In the genomic region with DNA sequence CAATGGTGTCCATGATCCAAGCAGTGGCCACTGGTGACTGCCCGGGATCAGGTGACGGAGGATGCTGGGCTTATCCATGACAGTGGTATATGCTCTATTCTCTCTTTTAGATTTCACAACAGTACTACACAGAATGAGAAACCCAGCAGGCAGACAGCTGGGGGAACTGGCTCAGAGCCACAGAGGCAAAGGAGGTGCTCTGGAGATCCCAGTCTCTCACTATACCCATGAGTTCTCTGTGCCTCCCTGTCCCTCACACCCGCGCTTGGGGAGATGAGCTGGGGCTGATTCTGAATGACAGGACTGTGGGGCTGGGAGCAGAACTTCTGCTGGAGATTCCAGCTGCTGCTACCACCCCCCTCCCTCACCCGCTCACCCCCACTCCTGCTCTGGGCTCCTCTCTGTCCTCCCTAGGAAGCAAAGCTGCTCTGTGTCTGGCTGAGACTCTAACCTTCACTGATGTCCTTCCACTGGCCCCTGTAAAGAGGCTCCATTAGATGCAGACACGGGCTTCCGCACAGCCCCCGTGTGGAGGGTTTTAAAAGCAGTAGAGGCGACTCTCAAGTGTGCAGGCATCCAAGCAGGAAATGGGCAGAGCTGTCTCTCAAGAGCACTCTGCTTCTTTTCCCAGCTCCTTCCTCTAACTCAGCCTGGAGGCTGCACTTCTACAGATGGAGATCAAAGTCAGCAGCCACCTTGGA, we compare ENCODE assay signal across 10 mouse cellular contexts.
DNase-seq lines count a peak whose midpoint lies in the region; ATAC-seq and TF ChIP-seq lines count a peak whose summit lies in the region.
"Had no signal": no experiment of that assay in that cellular context is flagged by ENCODE, and none has a peak within 500 bp of the region (broad histone marks: within the 10 kb centered on the region; RNA-seq: fewer than 3 reads in every experiment).

No protein-coding gene starts in this region.

- DNase-seq in heart, adult 18-20 months = peak; percentile 16 to 33
- no peak for DNase-seq in heart, postnatal 25 days (ENCODE audit: low spot score)
- DNase-seq in embryo, embryonic 11.5 days (ENCODE audit: low read depth, low spot score) = peak; percentile 20
- DNase-seq in heart, postnatal 36 days = peak; percentile 13 to 14
- no peak for DNase-seq in stomach, postnatal 0 days (ENCODE audit: low spot score)
- no peak for DNase-seq in MN1 (ENCODE audit: low spot score)
- DNase-seq in spleen, postnatal 36 days (ENCODE audit: low spot score in 2 of 2) = no peak

- H3K9ac ChIP-seq in lung, embryonic 15.5 days = no peak overlapping the region
- no peak overlapping the region for H3K9ac ChIP-seq in stomach, postnatal 0 days (ENCODE audit: low read length)

- peak overlapping the region; percentile 52 for H3K27ac ChIP-seq in lung, embryonic 15.5 days
- H3K27ac ChIP-seq in stomach, postnatal 0 days (replicated peaks) = no peak overlapping the region
- H3K27ac ChIP-seq: macrophage had no signal

- TF ChIP-seq EP300 in stomach, postnatal 0 days (optimal IDR thresholded peaks at IDR 0.05) = no peak

- no peaks in the 10 kb centered on the region for H3K36me3 ChIP-seq in lung, embryonic 15.5 days
- H3K36me3 ChIP-seq in stomach, postnatal 0 days (ENCODE audit: control insufficient read depth, insufficient read depth, low read length) = no peaks in the 10 kb centered on the region

- intact Hi-C loops in heart, postnatal 25 days (cut with DNase I) = no loop called here
- intact Hi-C loops in heart, postnatal 36 days (cut with DNase I) = no loop called here

- H3K27me3 ChIP-seq in lung, embryonic 15.5 days = no peaks in the 10 kb centered on the region
- H3K27me3 ChIP-seq in stomach, postnatal 0 days (ENCODE audit: control insufficient read depth, insufficient read depth, low read length) = no peaks in the 10 kb centered on the region

- peak; percentile 85 for ATAC-seq in lung, embryonic 15.5 days (ENCODE audit: borderline replicate concordance, extremely low read depth, low FRiP score, low TSS enrichment)
- ATAC-seq in stomach, postnatal 0 days (ENCODE audit: low FRiP score, low TSS enrichment) = peak; percentile 62; the same call in 1 of the 2 replicates

- peak; percentile 58 for TF ChIP-seq CTCF in stomach, postnatal 0 days (IDR thresholded peaks at IDR 0.05; ENCODE audit: low read depth)

- H3K9me3 ChIP-seq in lung, embryonic 15.5 days = no peaks in the 10 kb centered on the region
- H3K9me3 ChIP-seq in stomach, postnatal 0 days (ENCODE audit: control insufficient read depth, low read length) = no peaks in the 10 kb centered on the region

- no peak overlapping the region for H3K4me3 ChIP-seq in lung, embryonic 15.5 days
- H3K4me3 ChIP-seq in stomach, postnatal 0 days (ENCODE audit: low read depth, low read length) = no peak overlapping the region
- H3K4me3 ChIP-seq: erythroblast, embryonic 14.5 days had no signal

- peaks cover 15% of the 10 kb centered on the region for H3K4me1 ChIP-seq in lung, embryonic 15.5 days
- H3K4me1 ChIP-seq in stomach, postnatal 0 days (replicated peaks; ENCODE audit: control insufficient read depth, insufficient read depth) = no peaks in the 10 kb centered on the region

- peak overlapping the region; percentile 42 for H3K4me2 ChIP-seq in lung, embryonic 15.5 days
- H3K4me2 ChIP-seq in stomach, postnatal 0 days (replicated peaks; ENCODE audit: low read depth) = no peak overlapping the region

- 20% methylated on average over 9 of the region's 9 CpGs for WGBS in lung, embryonic 15.5 days
- 39% methylated on average over 9 of the region's 9 CpGs for WGBS in stomach, postnatal 0 days

Comparison
In these comparisons a context has a peak if more than half of its experiments do, and no peak if none do; other contexts are left out.
1. DNase-seq: peak in heart, adult 18-20 months (2 of 2), embryo, embryonic 11.5 days (single experiment) and heart, postnatal 36 days (2 of 2); none in heart, postnatal 25 days (single experiment), stomach, postnatal 0 days (single experiment), MN1 (single experiment) and spleen, postnatal 36 days (0 of 2).